Mouse (Mus musculus) retina, postnatal 1 day (tissue): ENCODE data around the gene Vmn1r20.
"Not testable (repeated sequence)": the region's sequence is repeated elsewhere in the genome, so short reads cannot be mapped to it uniquely, and the experiment has no call there.

Experiments
- DNase-seq: peaks from one replicate; pipeline ENCODE4 v3.0.0-alpha.2; 2012

Gene Vmn1r20

GRCm38 (mm10) chr6:57428630-57429029 lies at the start of gene Vmn1r20:
Vmn1r20 (plus strand) TSS chr6:57428930.
- DNase-seq = no peak

- DNase-seq = no peak
Measured at GRCm38 (mm10) chr6:57395683-57396082, 33.0 kb upstream of the Vmn1r20 start, which contains the start of gene Vmn1r18. Vmn1r18 (minus strand) TSS chr6:57395783.

GRCm38 (mm10) chr6:57403480-57403879 lies 25.2 kb upstream of the Vmn1r20 start, which contains the start of gene Vmn1r19:
Vmn1r19 (plus strand) TSS chr6:57403780.
- DNase-seq = not testable (repeated sequence)

- DNase-seq = peak; percentile 5
Measured at GRCm38 (mm10) chr6:57431196-57431595, 2.5 kb downstream of the Vmn1r20 start.

- DNase-seq = not testable (repeated sequence)
Measured at GRCm38 (mm10) chr6:57468161-57468560, 39.4 kb downstream of the Vmn1r20 start.
